Mouse (Mus musculus) olfactory bulb, adult 2 months (tissue): ENCODE results near the gene Cyth3. TPM values are rescaled to one million over a fixed set of nuclear protein-coding genes. Genes with fewer than 3 reads are reported as not detected.

Experiments
- H3K27ac ChIP-seq: fragments of 200-500 bp; 2 replicates; pipeline ENCODE4 v1.5.1; 2012; ENCODE audit warnings: low read depth, low read length; ENCODE audit not compliant: insufficient read depth
- H3K4me1 ChIP-seq: fragments of 200-500 bp; 2 replicates; pipeline ENCODE4 v1.6.1; 2012; ENCODE audit warnings: low read length; ENCODE audit not compliant: control insufficient read depth, insufficient read depth
- H3K4me3 ChIP-seq: fragments of 200-500 bp; 2 replicates; pipeline ENCODE4 v1.5.1; 2012; ENCODE audit warnings: mild to moderate bottlenecking, low read depth, low read length, moderate library complexity; ENCODE audit not compliant: insufficient read depth
- CTCF ChIP-seq: fragments of 200-500 bp; IDR thresholded peaks from 2 replicates; pipeline ENCODE4 v1.5.1; 2012; ENCODE audit warnings: low read depth, mild to moderate bottlenecking, low read length, moderate library complexity; ENCODE audit not compliant: insufficient read depth
- POLR2A ChIP-seq: fragments of 200-500 bp; IDR thresholded peaks from 2 replicates; pipeline ENCODE4 v1.6.1; 2012; ENCODE audit warnings: mild to moderate bottlenecking, low read depth, low read length, moderate library complexity; ENCODE audit not compliant: insufficient read depth
- WGBS: fragments of 180-500 bp; shearing (Covaris S2); methylation state at CpG from one replicate; pipeline ENCODE4 v1.1.7; 2018; 5-methylcytosine and 5-hydroxymethylcytosine counted together
- polyA plus RNA-seq: library from polyadenylated mRNA; stranded (reverse); fragments of >200 nt; gene quantifications from 2 replicates; pipeline ENCODE4 v1.2.4, GENCODE M21; 2012; ENCODE audit warnings: low replicate concordance; ENCODE audit not compliant: missing spikeins, insufficient read depth, insufficient read length

The Cyth3 gene
- polyA plus RNA-seq, 1 experiment = not detected

DNA sequence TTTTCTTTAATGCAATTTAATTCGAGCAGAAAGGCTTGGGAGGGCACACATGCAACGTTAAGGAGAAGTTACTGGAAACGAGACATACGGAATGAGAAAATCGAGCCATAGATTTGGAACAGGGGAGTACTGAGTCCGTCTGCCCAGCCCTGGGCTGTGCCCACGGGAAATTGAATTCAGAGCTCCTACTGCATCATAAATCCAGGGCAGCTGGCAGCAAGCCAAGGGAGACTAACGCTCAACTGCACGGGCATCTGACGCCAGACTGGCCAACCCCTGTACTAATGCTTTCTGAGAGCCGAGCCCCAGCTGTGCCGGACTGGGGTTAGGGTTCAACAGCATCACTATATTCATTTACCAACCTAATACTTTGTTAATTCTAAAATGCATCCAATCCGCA is 1.3 kb upstream of the Cyth3 start:
- TF ChIP-seq POLR2A (no peak), CTCF (no peak)
- H3K4me1 ChIP-seq = peaks cover 16% of the 10 kb centered on the region; the same call in 1 of the 2 replicates
- H3K27ac ChIP-seq = no peak overlapping the region
- WGBS = 38% methylated on average over 13 of the region's 13 CpGs
- H3K4me3 ChIP-seq = no peak overlapping the region

DNA sequence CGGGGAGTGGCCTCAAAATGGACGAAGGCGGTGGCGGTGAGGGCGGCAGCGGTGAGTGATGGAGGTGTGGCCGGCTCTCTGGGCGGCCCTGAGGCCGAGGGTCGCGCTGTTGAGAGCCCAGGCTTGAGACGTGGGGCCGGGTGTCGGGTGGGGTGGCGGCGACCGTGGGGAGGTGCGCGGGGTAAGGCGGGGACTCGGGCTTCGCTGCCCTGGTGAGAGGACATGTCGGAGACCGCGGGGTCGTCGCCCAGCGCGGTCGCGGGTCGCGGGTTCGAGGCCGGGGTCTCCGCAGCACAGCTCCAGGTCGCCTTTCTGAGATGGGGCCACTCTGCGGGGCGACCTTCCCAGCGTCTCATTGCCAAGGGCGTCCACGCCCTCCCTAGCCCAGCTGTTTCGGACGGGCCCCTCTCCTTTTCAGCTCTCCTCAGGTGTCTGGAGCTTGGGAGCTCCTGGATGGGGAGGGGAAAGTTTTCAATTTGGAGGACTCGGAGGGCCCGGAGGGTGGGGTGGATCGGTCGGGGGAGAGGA is 440 bp downstream of the Cyth3 start:
- WGBS = 1% methylated on average over 48 of the region's 48 CpGs
- TF ChIP-seq CTCF (no peak), POLR2A (no peak)
- H3K4me3 ChIP-seq = peak overlapping the region; percentile 83
- peaks cover 19% of the 10 kb centered on the region; the same call in 1 of the 2 replicates for H3K4me1 ChIP-seq
- peak overlapping the region; percentile 23; the same call in 1 of the 2 replicates for H3K27ac ChIP-seq

DNA sequence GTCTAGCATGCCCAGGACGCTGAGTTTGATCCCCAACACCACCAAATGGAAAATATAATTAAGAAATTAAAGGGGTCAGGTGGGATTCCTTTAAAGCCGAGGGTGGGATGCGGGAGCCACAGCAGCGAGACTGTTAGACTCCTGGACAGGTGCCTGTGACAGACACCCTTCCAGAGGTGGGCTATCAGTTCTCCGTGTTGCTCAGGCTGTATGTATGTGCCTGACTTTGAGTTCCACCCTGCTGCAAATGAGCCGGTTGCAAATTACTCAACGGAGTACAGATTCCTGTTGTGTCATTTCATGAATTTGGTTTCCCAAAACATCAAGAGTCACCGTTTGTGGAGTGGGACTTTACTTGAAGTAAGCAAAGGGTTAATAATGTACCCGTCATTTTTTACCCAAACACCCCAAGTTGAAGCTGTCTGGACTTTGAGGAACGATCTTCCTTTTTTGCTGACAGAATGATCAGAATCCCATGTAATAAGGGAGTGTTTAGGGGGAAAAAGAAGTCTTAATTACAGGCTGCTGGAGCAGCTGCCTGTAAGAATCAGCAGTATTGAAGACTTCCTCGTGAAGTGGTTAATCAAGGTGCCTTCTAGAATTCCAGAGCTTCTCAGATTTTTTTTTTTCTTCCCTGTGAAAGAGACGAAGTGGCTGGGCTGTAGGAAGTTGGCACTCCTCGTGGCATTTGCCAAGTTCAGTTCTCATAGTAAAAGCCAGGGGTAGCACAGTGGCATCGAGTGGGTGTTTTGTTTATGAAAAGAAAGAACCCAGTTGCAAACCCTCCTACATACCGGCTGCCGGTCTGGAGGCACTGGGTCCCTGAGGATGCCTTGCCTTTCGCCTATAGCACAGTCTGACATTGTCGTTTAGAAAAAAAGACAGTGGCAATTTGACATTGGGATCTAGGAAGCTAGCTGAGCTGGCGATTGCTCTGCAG is 1.4 kb downstream of the Cyth3 start:
- WGBS = 15% methylated on average over 19 of the region's 19 CpGs
- no peak for TF ChIP-seq CTCF
- no peak for TF ChIP-seq POLR2A
- H3K4me1 ChIP-seq = peaks cover 21% of the 10 kb centered on the region; the same call in 1 of the 2 replicates
- H3K4me3 ChIP-seq = peak overlapping the region; percentile 31
- H3K27ac ChIP-seq = no peak overlapping the region

DNA sequence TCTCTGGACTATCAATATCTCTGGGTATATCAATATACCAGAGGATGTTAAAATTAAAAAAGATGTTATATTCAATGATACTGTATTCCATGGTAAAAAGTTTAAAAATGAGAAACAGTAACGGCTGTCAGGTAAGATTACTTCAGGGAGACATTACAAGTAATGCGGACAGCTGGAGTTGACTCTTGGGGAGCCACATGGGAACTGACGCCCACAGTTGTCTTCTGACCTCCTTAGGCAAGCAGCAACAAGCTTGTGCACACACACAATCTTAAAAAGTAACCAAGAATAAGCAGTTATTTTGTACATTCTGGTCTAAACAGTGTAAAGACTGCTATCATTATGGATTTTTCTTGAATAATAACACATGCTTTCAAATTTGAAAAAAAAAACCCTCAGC is 2.2 kb downstream of the Cyth3 start:
- Histone ChIP-seq H3K4me1 (peaks cover 21% of the 10 kb centered on the region; the same call in 1 of the 2 replicates), H3K4me3 (no peak overlapping the region), H3K27ac (no peak overlapping the region)
- 81% methylated on average over 3 of the region's 3 CpGs for WGBS
- no peak for TF ChIP-seq CTCF
- no peak for TF ChIP-seq POLR2A

DNA sequence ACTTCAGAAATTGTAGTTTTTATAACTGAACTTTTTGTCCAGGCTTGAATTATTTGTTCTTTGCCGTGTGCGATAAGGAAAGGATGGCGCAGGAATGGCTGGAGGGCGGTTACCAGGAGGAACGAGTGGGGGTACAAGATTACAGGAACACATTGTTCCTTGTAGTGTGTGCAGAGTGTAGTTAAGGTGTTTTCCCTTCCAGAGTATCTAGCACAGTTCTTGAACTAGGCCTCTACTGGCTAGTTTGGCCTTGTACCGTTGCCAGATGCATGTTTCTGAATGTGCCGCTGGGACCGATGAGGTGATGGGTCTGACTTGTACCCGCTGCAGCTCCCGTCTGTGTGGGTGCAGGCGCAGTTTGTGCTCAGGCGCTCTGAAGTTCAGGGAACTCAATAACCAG is 3.2 kb downstream of the Cyth3 start:
- peak overlapping the region; percentile 31; the same call in 1 of the 2 replicates for H3K27ac ChIP-seq
- peaks cover 21% of the 10 kb centered on the region; the same call in 1 of the 2 replicates for H3K4me1 ChIP-seq
- TF ChIP-seq POLR2A (no peak), CTCF (no peak)
- no peak overlapping the region for H3K4me3 ChIP-seq
- 86% methylated on average over 12 of the region's 12 CpGs for WGBS

DNA sequence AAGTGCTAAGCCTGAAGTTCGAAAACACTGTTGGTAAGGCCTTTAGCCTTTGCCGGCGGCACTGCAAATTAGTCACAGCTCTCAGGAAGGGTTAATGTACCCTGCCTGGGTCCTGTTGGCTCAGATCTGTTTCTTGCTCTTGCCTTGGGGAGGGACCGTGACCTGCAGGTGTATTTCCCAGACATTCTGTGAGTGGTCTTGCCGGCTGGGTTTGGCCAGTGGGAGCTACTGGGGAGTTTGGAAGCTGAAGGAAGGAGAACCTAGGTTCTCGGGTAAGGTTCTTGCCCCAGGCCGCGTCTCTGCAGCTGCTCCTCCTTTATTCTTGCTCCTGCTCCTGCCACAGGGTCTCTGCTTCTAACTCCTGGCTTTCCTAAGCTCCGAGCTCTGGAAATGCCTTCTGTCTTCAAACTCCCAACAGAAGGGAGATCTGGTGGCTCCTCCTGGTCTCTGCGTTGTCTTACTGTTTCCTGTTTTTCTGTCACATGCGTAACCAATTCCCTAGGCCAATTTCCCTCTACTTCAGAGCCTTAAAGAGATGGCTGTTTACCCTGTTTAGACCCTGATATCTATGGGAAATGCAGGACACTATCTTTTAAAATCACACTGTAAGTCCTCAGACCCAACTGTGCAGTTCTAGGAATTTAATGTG is 3.8 kb downstream of the Cyth3 start:
- 77% methylated on average over 11 of the region's 11 CpGs for WGBS
- Histone ChIP-seq H3K27ac (peak overlapping the region; percentile 31; the same call in 1 of the 2 replicates), H3K4me1 (peaks cover 21% of the 10 kb centered on the region; the same call in 1 of the 2 replicates), H3K4me3 (no peak overlapping the region)
- TF ChIP-seq CTCF = no peak
- no peak for TF ChIP-seq POLR2A

DNA sequence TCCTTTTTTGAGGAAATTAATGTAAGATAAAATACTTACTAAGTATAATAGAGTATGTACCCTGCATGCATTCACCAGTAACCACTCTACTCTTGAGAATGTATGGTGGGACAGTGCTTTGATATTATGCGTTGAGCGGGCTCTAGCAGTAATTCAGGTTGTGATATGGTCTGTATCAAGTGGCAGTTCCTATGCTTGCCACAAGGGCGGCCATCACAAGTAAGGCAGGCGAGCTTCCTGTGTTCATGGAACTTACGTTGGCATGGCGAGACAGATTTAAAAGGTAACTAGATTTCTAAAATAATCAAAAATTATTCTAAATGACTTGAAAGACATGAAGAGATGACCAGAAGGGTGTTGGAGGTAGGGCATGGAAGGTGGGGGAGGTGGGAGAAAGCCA is 5.3 kb downstream of the Cyth3 start:
- no peak overlapping the region for H3K27ac ChIP-seq
- no peak overlapping the region for H3K4me3 ChIP-seq
- TF ChIP-seq POLR2A (no peak), CTCF (no peak)
- H3K4me1 ChIP-seq = peaks cover 19% of the 10 kb centered on the region; the same call in 1 of the 2 replicates
- WGBS = 97% methylated on average over 6 of the region's 6 CpGs

DNA sequence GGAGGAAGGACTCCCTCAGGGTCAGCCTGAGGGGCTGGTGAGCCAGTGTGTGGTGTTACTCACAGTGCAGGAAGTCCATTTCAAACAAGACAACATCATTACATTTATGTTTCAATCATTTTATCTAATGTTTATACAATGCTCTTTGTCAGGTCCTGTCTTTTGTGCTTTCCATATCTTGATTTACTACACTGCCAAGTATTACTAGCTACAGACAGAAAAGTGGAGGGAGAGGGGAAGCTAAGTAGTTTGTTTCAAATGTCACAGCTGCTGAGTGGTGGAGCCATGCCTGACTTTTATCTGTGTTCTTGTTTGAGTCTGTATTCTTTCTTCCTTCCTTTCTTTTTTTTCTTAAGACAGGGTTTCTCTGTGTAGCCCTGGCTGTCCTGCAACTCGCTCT is 5.7 kb downstream of the Cyth3 start:
- WGBS = 95% methylated on average over 1 of the region's 1 CpGs
- TF ChIP-seq POLR2A (no peak), CTCF (no peak)
- no peak overlapping the region for H3K4me3 ChIP-seq
- H3K27ac ChIP-seq = no peak overlapping the region
- H3K4me1 ChIP-seq = peaks cover 16% of the 10 kb centered on the region; the same call in 1 of the 2 replicates
